ENCODE assay signal across 14 mouse cellular contexts in genomic region chr6:12258940-12259481, GRCm38 (mm10).
A peak's percentile ranks its signal among the peaks of the same experiment; 100 is the strongest.
DNase-seq lines count a peak whose midpoint lies in the region; ATAC-seq lines count a peak whose summit lies in the region.
"Had no signal": no experiment of that assay in that cellular context is flagged by ENCODE, and none has a peak within 500 bp of the region (broad histone marks: within the 10 kb centered on the region; RNA-seq: fewer than 3 reads in every experiment).

No protein-coding gene starts in this region.

- ATAC-seq in hindbrain, embryonic 11.5 days (ENCODE audit: low FRiP score) = peak; percentile 80
- peak; percentile 51 for ATAC-seq in midbrain, embryonic 14.5 days (ENCODE audit: low FRiP score, low TSS enrichment)

- intact Hi-C loops in left cerebral cortex, postnatal 36 days (cut with DNase I) = no loop called here
- intact Hi-C loops in gastrocnemius, postnatal 36 days (cut with DNase I) = no loop called here

- no peaks in the 10 kb centered on the region for H3K36me3 ChIP-seq in embryonic facial prominence, embryonic 10.5 days (replicated peaks)
- no peaks in the 10 kb centered on the region for H3K36me3 ChIP-seq in hindbrain, embryonic 11.5 days (ENCODE audit: control insufficient read depth, insufficient read depth, low read length)
- H3K36me3 ChIP-seq in midbrain, embryonic 14.5 days (ENCODE audit: control insufficient read depth, insufficient read depth, low read length) = no peaks in the 10 kb centered on the region

- peak; percentile 43 for DNase-seq in brain, adult 2 months (ENCODE audit: low read depth, low spot score)
- DNase-seq in embryonic facial prominence, embryonic 10.5 days (ENCODE audit: low spot score) = peak; percentile 13
- peak; percentile 50 for DNase-seq in hindbrain, embryonic 11.5 days (ENCODE audit: low spot score)
- peak; percentile 66 for DNase-seq in midbrain, embryonic 14.5 days
- DNase-seq in left cerebral cortex, postnatal 36 days (ENCODE audit: low spot score in 2 of 2) = no peak
- no peak for DNase-seq in gastrocnemius, postnatal 36 days
- no peak for DNase-seq in adrenal gland, postnatal 10 days
- no peak for DNase-seq in frontal cortex, postnatal 36 days (ENCODE audit: low spot score in 2 of 2)
- DNase-seq: cerebellum, postnatal 36 days; gastrocnemius, adult 2 months; kidney, postnatal 14 days; lung, adult 2 months; thymus, postnatal 14 days had no signal

- H3K4me2 ChIP-seq in hindbrain, embryonic 11.5 days (replicated peaks; ENCODE audit: low read depth, low read length) = peak overlapping the region; percentile 26
- H3K4me2 ChIP-seq in midbrain, embryonic 14.5 days (ENCODE audit: low read length) = peak overlapping the region; percentile 44
- H3K4me2 ChIP-seq: heart, embryonic 11.5 days had no signal

- no peak overlapping the region for H3K9ac ChIP-seq in hindbrain, embryonic 11.5 days (ENCODE audit: low read depth, low read length)
- peak overlapping the region; percentile 10; the same call in 1 of the 2 replicates for H3K9ac ChIP-seq in midbrain, embryonic 14.5 days (replicated peaks; ENCODE audit: low read length)

- H3K27me3 ChIP-seq in embryonic facial prominence, embryonic 10.5 days (replicated peaks; ENCODE audit: low read depth, poor library complexity, severe bottlenecking) = no peaks in the 10 kb centered on the region
- H3K27me3 ChIP-seq in hindbrain, embryonic 11.5 days (ENCODE audit: control insufficient read depth, insufficient read depth, low read length) = no peaks in the 10 kb centered on the region
- no peaks in the 10 kb centered on the region for H3K27me3 ChIP-seq in midbrain, embryonic 14.5 days (ENCODE audit: control insufficient read depth, insufficient read depth, low read length)

- no peaks in the 10 kb centered on the region for H3K9me3 ChIP-seq in embryonic facial prominence, embryonic 10.5 days
- no peaks in the 10 kb centered on the region for H3K9me3 ChIP-seq in hindbrain, embryonic 11.5 days (ENCODE audit: control insufficient read depth, low read length)
- no peaks in the 10 kb centered on the region for H3K9me3 ChIP-seq in midbrain, embryonic 14.5 days (ENCODE audit: control insufficient read depth, low read length)

- H3K4me1 ChIP-seq in embryonic facial prominence, embryonic 10.5 days = peaks cover 14% of the 10 kb centered on the region; the same call in 1 of the 2 replicates
- peaks cover 6% of the 10 kb centered on the region for H3K4me1 ChIP-seq in hindbrain, embryonic 11.5 days (replicated peaks; ENCODE audit: control insufficient read depth, insufficient read depth, low read length)
- H3K4me1 ChIP-seq in midbrain, embryonic 14.5 days (ENCODE audit: control insufficient read depth, insufficient read depth, low read length) = peaks cover 20% of the 10 kb centered on the region

- no peak overlapping the region for H3K27ac ChIP-seq in embryonic facial prominence, embryonic 10.5 days (replicated peaks)
- peak overlapping the region; percentile 65 for H3K27ac ChIP-seq in hindbrain, embryonic 11.5 days (ENCODE audit: low read depth, low read length)
- peak overlapping the region; percentile 64 for H3K27ac ChIP-seq in midbrain, embryonic 14.5 days (replicated peaks; ENCODE audit: low read depth, low read length)
- H3K27ac ChIP-seq: gastrocnemius, adult 2 months had no signal

- 47% methylated on average over 7 of the region's 7 CpGs for WGBS in embryonic facial prominence, embryonic 10.5 days
- WGBS in hindbrain, embryonic 11.5 days = 27% methylated on average over 7 of the region's 7 CpGs
- 3% methylated on average over 7 of the region's 7 CpGs for WGBS in midbrain, embryonic 14.5 days

- no peak overlapping the region for H3K4me3 ChIP-seq in embryonic facial prominence, embryonic 10.5 days
- no peak overlapping the region for H3K4me3 ChIP-seq in hindbrain, embryonic 11.5 days (ENCODE audit: low read depth, low read length)
- 0 out of 2 replicates have a peak overlapping the region, but pooled peaks have one; percentile 11 for H3K4me3 ChIP-seq in midbrain, embryonic 14.5 days (replicated peaks; ENCODE audit: low read depth, low read length)
- H3K4me3 ChIP-seq: gastrocnemius, adult 2 months had no signal

Comparison
In these comparisons a context has a peak if more than half of its experiments do, and no peak if none do; other contexts are left out.
1. DNase-seq: peak in brain, adult 2 months (single experiment), embryonic facial prominence, embryonic 10.5 days (single experiment), hindbrain, embryonic 11.5 days (single experiment) and midbrain, embryonic 14.5 days (single experiment); none in left cerebral cortex, postnatal 36 days (0 of 2), gastrocnemius, postnatal 36 days (0 of 2), adrenal gland, postnatal 10 days (single experiment) and frontal cortex, postnatal 36 days (0 of 2).